Mouse (Mus musculus): ENCODE results near the gene Gclm.

The Gclm gene

DNA sequence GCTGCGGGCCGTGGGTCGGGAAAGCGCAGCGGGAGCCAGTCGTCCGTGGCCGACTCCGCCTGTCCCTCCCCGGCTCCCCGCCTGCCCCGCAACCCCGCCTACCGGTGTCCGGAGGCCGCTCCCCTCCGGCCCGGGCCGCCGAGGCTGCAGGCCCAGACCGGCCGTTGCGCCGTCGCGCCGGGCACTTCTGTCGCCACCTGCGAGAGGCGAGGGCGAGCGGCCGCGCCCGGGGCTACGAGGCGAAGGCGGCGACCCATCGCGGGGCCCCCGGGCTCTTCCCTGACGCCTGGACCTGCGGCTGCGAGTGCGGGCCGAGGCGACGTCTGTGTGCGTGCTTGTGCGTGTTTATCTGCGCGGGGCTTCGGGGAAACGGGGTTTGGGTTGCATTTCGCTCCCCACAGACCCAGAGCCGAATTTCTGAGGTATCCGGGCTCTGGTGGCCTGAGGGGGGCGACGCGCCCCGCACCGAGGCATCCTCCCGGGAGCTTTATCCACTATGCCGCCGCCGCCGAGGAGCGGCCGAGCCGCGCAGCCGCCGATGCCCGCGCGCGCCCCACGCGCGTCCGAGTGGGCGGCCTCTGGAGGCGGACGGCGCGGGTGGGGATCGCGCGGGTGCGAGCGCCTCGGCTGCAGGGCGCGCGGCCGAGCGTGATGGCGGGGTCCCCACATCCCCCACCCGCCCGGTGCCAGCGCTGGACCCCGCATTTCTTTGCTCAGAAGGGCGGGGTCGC is 48.0 kb downstream of the Gclm start:
- DNase-seq: peak; percentile 72

DNA sequence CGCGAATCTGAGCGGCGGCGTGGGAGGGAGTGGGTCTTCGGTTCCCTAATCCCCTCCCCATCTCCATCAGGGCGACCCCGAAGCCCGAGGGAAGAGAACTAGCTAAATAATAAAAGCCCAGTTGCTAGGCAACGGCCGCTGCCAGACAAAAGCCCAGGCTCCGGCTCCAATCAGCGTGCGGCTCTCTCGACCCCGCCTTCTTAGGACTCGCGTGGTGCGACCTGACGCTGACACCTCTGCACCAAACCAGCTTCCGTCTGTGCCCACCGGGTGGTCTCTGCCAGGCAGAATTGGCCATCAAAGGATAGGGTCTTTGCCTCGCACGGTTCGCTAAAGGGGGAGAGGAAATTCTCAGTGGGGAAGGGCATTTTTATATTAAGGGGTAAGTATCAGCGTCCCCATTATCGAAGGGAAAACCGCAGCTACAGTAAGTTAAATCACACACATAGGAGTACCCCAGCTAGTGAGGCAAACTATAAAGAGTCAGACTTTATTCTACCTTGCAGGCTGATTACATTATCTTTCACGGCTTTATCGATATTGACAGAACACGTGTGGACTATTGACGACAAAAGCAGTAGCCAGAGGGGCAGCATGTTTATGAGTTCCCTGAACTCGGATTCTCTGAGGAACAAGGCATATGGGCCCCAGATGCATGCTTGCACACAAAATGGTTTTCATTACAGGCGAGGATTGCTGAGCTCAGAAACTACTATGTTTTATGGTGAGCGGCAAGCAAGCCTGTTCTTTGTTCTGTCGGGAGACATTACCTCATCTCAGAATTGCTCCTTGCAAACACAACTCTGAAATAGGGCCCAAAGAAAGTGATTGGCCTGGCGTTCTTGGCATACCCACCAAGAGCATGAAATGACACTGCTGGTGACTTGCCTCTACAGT is 48.8 kb downstream of the Gclm start, which contains the start of gene Bcar3:
Gene Bcar3 (plus strand): TSS at position 183 of the 897 bp plus-strand sequence.
- DNase-seq: peak; percentile 95

DNA sequence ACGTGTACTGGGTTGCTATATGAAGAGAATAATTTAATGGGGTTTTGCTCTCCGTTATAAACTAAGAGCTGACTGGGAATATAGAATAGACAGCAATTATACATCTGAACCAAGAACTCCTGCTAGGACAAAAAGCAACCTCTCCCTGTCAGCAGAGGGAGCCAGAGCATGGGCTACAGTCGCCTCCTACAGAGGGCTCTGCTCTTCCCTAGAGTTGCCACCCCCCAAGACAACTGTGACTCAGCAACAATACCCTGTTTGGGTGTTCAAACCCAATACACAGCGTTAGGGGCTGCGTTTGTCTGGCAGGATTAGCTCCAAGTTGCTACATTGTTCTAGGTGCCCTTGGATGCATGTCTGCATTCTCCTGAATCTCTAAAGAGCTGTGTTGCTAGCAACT is 50.2 kb downstream of the Gclm start:
- DNase-seq: peak; percentile 76

DNA sequence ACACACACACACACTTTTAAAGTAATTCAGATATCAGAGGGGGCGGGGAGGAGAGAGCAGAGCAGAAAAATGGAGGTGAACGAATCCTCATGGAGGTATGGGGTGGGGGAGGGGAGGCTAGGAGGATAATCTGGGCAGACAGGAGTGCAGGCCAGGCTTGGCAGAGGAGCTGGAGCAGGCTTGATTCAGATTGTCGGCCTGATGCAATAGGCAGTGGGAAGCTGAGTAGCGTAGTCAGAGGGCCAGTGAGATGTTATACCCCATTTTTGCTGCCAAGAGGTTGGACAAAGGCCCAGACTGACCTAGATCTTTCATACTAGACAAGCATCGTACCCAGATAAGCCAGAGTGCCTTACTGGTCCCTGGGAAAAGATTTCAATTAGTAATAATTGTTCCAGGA is 51.6 kb downstream of the Gclm start:
- DNase-seq: no peak

DNA sequence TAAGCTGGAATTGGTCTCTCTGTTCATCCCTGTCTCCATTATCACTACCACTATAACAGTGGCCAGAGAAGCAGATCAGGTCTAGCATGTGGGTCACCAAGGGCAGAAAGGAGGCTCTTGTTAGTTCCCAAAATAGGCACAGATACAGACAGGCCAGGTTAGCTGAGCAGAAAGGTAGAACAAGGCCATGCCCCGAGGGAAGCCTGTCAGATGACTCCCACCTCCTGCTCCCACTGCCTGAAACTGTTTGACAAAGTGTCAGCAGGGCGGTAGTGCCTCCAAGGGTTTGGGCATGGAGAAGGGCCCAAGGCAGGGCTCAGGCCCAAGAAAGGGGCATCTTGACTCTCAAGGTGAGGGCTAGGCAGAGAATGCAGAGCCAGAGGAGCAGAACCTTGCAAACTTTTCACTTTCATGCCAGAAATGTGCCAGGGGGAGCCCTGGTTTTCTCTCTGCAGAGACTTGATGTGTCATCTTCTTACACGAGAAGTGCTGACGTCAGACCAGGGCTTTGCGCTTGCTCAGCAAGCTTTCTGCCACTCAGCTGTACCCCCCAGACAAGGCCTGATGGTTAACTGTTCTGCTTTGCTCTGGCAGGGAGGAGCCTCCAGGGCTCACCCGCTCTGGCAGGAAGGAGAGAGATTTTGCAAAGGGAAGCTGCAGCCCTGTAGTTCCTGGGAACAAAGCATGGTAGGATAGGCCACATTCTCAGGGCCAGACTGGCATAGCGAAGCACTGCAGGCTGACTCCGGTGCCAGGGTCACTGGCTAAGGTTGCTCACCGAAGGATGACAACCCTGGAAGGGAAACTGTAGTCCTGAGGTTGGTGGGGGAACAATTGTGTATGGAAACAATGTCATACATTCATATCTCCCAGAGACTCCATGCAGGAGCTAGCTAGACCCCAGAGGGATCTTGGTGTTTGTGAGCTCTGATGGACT is 55.9 kb downstream of the Gclm start:
- peak; percentile 88 for DNase-seq

DNA sequence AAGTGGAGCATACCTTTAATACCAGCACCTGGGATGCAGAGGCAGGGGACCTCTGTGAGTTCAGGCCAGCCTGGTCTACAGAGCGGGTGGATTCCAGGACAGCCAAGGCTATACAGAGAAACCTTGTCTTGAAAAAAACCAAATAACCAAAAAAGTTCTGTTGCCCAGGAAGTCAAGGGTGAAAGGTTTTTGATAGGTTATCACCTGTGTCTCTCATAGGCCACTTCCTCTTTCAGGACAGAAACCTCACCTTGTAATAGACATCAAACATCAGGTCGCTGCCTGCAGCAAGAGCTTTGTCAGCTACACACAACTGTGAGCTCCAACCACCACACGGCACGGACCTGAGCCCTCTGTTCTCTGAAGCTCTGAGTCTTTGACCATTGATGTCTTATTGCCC is 59.2 kb downstream of the Gclm start:
- no peak for DNase-seq

DNA sequence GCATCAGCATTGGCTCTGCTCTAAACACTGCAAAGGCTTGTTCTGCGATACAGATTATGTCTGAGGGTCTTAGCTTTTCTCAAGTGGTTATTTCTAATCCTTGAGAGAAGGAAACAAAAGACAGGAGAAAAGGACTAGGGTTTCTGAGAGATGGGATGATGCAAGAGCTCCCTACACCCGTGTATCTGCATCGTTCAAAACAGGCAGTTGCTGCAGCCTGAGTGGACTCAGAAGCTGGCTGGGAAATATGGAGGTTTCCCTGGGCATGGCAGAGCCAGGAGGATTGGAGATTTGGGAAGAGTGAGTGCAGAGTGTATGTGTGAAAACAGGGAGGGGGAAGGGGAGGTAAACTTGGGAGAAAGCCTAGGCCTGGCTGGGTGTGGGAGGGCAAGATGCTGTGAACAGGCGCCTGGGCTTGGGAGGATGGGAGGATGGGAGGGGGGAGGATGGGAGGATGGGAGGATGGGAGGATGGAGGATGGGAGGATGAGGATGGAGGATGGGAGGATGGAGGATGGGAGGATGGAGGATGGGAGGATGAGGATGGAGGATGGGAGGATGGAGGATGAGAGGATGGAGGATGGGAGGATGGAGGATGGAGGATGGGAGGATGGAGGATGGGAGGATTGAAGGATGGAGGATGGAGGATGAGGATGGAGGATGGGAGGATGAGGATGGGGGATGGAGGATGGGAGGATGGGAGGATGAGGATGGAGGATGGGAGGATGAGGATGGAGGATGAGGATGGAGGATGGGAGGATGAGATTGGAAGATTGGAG is 62.7 kb downstream of the Gclm start:
- DNase-seq: no peak

DNA sequence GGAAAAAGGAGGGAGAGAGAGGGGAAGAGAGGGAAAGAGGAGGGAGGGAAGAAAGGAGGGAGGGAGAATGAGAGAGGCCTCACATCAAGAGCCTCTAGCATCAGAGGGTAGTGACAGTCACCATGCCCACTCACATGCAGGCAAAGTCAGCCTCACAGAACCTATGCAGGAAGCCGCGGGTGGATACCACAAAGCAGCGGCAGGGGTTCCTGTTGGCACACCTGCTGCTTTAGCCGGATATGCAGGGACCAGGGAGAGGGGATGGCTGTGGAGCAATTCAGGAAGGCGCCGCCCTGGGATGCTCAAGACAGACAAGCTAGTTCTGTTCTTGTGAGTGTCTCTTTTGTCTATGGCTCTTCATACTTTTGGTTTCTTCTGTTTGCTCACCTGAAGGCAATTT is 63.6 kb downstream of the Gclm start:
- no peak for DNase-seq

DNA sequence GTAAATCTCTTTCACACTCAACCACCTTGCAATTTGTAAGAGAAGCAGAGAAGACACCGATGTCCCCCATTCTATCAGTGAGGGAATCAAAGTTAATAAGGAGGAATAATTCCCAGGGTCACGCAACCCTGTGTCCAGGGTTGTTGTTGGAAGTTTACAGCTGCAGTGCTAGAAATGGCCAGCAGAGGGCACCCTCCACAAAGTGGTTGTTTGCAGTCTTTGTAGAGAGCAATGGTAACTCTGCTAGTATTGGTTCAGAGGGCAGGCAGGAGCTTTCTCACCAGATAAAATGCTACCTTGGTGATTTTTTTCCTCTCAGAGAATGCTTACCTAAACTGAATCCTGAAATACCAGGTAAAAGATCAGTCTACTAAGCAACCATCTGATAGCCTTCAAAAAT is 66.7 kb downstream of the Gclm start:
- peak; percentile 75 for DNase-seq

DNA sequence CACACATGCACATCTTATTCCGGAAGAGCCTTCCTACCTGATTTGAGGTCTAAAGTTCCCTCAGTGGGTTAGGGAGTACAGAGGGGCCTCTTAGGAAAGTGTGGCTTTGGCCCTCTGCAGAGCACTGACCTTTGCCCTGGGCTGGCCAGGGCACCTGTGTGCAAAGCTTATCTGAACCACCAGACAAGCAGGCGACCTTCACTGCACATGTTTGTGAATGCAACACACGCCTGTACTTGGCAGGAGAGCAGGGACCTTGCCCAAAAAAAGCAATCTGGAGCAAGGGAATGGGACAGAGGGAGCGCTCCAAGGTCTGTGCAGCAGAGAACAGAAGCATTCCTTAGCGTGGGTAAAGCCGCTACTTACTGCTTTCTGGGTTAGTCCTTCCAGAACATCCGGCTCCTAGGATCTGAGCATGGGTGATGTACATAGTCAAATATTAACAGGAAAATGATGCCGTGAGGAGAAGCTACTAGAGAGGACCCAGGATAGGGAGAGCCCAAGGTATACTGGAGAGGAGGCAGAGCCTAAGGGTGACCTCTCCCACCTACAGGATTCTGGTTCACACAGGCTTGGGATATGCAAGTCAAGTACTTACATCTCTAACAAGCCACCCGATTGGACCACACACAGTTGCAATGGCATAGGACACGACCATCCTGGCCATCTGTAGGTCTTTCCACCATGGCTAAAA is 67.7 kb downstream of the Gclm start:
- no peak for DNase-seq

DNA sequence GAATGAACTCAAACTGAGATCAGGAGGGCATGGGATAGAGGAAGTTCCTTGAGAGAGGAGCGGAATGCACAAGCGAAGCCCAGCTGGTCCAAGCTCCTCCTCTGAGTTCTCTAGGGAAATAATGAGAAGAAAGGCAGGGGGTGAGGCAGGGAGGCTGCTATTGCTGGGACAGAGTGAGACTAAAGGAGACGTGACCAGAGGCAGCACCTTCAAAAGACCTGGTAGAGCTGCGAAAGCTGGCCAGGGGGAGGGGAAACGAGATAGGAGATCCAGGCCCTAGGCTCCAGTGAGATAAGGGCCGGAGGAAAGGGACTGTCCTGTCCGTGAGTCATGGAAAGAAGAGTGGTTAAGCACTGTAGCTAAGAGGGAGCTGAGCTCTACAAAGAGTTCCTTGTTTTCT is 68.6 kb downstream of the Gclm start:
- DNase-seq: no peak

DNA sequence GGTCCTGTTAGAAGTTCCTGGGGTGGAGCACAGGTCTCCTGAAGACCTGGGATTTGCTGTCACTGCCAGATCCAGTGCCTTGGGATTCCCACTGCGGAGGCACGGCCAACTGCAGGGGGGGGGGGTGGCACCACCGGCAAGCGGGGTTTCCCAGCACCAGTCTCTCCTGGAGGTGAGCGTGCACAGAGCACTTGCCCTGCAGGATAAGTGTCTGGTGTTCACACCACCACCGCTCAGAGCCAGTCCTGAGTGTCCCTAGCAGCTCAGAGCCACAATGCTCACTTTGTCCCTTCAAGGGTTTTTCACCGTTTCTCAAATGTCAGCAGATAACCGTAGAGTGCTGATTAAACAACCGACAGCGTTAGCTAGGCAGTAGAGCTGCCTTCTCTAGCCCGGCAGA is 71.3 kb downstream of the Gclm start:
- DNase-seq: no peak

DNA sequence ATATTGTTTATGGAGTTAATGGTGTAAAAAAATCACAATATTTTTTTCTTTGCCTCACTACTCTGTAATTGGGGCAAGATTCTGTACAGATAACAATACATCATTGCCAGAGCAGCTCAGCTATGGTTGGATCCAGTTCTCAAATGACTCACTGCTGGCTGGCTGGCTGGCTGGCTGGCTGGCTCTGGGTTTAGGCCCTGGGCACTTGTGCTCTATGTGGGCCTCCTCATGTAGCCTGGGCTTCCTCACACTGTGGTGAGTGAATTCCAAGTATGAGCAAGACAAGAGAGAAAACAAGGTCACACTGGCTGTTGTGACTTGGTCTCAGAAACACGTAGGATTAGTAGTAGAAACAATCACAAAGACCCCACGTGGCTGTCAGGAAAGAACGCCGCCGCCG is 72.0 kb downstream of the Gclm start:
- peak; percentile 10 for DNase-seq
